Mouse (Mus musculus) heart, embryonic 12.5 days (tissue): Measurements from ENCODE around the gene Cldn7. TPM values are rescaled to one million over a fixed set of nuclear protein-coding genes. Genes with fewer than 3 reads are reported as not detected.
"Not testable (repeated sequence)": the region's sequence is repeated elsewhere in the genome, so short reads cannot be mapped to it uniquely, and the experiment has no call there.

Experiments
- ATAC-seq: fragments of 200-750 bp; cut with Nextera tagmentation; 2 replicates; pipeline ENCODE4 v1.8.0; 2017; ENCODE audit warnings: moderate TSS enrichment, moderate library complexity; ENCODE audit not compliant: insufficient number of reproducible peaks, low FRiP score
- H3K27ac ChIP-seq: fragments of 300-500 bp; sonication (generic); 2 replicates; pipeline ENCODE4 v1.5.1; 2016; ENCODE audit warnings: mild to moderate bottlenecking, moderate library complexity; ENCODE audit not compliant: poor library complexity, severe bottlenecking
- H3K27me3 ChIP-seq: fragments of 300-500 bp; sonication (generic); replicated peaks from 2 replicates; pipeline ENCODE4 v1.6.1; 2016; ENCODE audit warnings: mild to moderate bottlenecking, moderate library complexity
- H3K36me3 ChIP-seq: fragments of 300-500 bp; sonication (generic); 2 replicates; pipeline ENCODE4 v1.6.1; 2016; ENCODE audit warnings: mild to moderate bottlenecking, moderate library complexity
- H3K4me1 ChIP-seq: fragments of 300-500 bp; sonication (generic); replicated peaks from 2 replicates; pipeline ENCODE4 v1.6.1; 2016; ENCODE audit warnings: mild to moderate bottlenecking
- H3K4me2 ChIP-seq: fragments of 300-500 bp; sonication (generic); 2 replicates; pipeline ENCODE4 v1.6.1; 2016; ENCODE audit warnings: mild to moderate bottlenecking, moderate library complexity
- H3K4me3 ChIP-seq: fragments of 300-500 bp; sonication (generic); 2 replicates; pipeline ENCODE4 v1.5.1; 2016; ENCODE audit warnings: mild to moderate bottlenecking
- H3K9ac ChIP-seq: fragments of 300-500 bp; sonication (generic); 2 replicates; pipeline ENCODE4 v1.6.1; 2016; ENCODE audit warnings: mild to moderate bottlenecking, moderate library complexity
- H3K9me3 ChIP-seq: fragments of 300-500 bp; sonication (generic); replicated peaks from 2 replicates; pipeline ENCODE4 v1.6.1; 2016; ENCODE audit warnings: mild to moderate bottlenecking, moderate library complexity
- WGBS: fragments of 180-500 bp; shearing (Covaris S2); methylation state at CpG from one replicate; pipeline ENCODE4 v1.1.7; 2016; 5-methylcytosine and 5-hydroxymethylcytosine counted together
- polyA plus RNA-seq: library from polyadenylated mRNA; unstranded; fragments of >200 nt; fragmentation: Nextera tagmentation; extraction: Ambion mirVana; gene quantifications from 2 replicates; pipeline ENCODE4 v1.2.1, GENCODE M21; 2016

Gene Cldn7
- 2.1 and 2.5 TPM in 2 replicates for polyA plus RNA-seq

GRCm38 (mm10) chr11:69964650-69965270 is at the start of gene Cldn7:
Cldn7 (plus strand) TSS chr11:69964779.
- H3K36me3 ChIP-seq: peaks cover 21% of the 10 kb centered on the region
- peak within 1 kb of the TSS; percentile 49 for H3K4me3 ChIP-seq
- H3K4me2 ChIP-seq: peak within 1 kb of the TSS; percentile 76
- no peak within 1 kb of the TSS for H3K27ac ChIP-seq
- 10% methylated on average over 24 of the region's 24 CpGs for WGBS
- peaks cover 68% of the 10 kb centered on the region for H3K27me3 ChIP-seq
- ATAC-seq: no peak
- H3K9ac ChIP-seq: no peak within 1 kb of the TSS
- H3K4me1 ChIP-seq: peaks cover 18% of the 10 kb centered on the region
- no peaks in the 10 kb centered on the region for H3K9me3 ChIP-seq

GRCm38 (mm10) chr11:69914917-69915430 is 49.6 kb upstream of the Cldn7 start:
- H3K27ac ChIP-seq: no peak overlapping the region
- 34% methylated on average over 9 of the region's 9 CpGs for WGBS
- H3K9me3 ChIP-seq: no peaks in the 10 kb centered on the region
- H3K36me3 ChIP-seq: peaks cover 79% of the 10 kb centered on the region
- H3K4me3 ChIP-seq: peak overlapping the region; percentile 92
- H3K4me1 ChIP-seq: peaks cover 47% of the 10 kb centered on the region
- peak overlapping the region; percentile 93 for H3K9ac ChIP-seq
- H3K27me3 ChIP-seq: no peaks in the 10 kb centered on the region
- no peak for ATAC-seq
- H3K4me2 ChIP-seq: peak overlapping the region; percentile 98

- peak; percentile 23; the same call in 1 of the 2 replicates for ATAC-seq
- Histone ChIP-seq H3K4me3 (peak overlapping the region; percentile 92), H3K4me1 (peaks cover 47% of the 10 kb centered on the region), H3K27ac (peak overlapping the region; percentile 6; the same call in 1 of the 2 replicates), H3K9me3 (no peaks in the 10 kb centered on the region), H3K27me3 (no peaks in the 10 kb centered on the region), H3K9ac (0 out of 2 replicates have a peak overlapping the region, but pooled peaks have one; percentile 3), H3K36me3 (peaks cover 69% of the 10 kb centered on the region), H3K4me2 (peak overlapping the region; percentile 98)
- WGBS: 53% methylated on average over 5 of the region's 5 CpGs
Measured at GRCm38 (mm10) chr11:69915667-69916627, 48.6 kb upstream of the Cldn7 start.

GRCm38 (mm10) chr11:69916652-69917378 is 47.8 kb upstream of the Cldn7 start:
- H3K9me3 ChIP-seq, H3K4me3 ChIP-seq, H3K27me3 ChIP-seq, ATAC-seq, H3K27ac ChIP-seq, H3K9ac ChIP-seq: not testable (repeated sequence)
- 54% methylated on average over 7 of the region's 7 CpGs for WGBS
- Histone ChIP-seq H3K4me1 (peaks cover 47% of the 10 kb centered on the region), H3K4me2 (0 out of 2 replicates have a peak overlapping the region, but pooled peaks have one; percentile 98), H3K36me3 (peaks cover 60% of the 10 kb centered on the region)

GRCm38 (mm10) chr11:69917379-69917948 is 47.1 kb upstream of the Cldn7 start:
- 83% methylated on average over 8 of the region's 8 CpGs for WGBS
- no peaks in the 10 kb centered on the region for H3K9me3 ChIP-seq
- H3K27ac ChIP-seq: no peak overlapping the region
- no peak overlapping the region for H3K4me3 ChIP-seq
- peaks cover 51% of the 10 kb centered on the region for H3K4me1 ChIP-seq
- no peaks in the 10 kb centered on the region for H3K27me3 ChIP-seq
- no peak overlapping the region for H3K4me2 ChIP-seq
- H3K9ac ChIP-seq: no peak overlapping the region
- no peak for ATAC-seq
- H3K36me3 ChIP-seq: peaks cover 54% of the 10 kb centered on the region

- Histone ChIP-seq H3K4me2 (no peak overlapping the region), H3K9me3 (no peaks in the 10 kb centered on the region), H3K27me3 (no peaks in the 10 kb centered on the region), H3K4me3 (no peak overlapping the region), H3K36me3 (peaks cover 47% of the 10 kb centered on the region), H3K27ac (no peak overlapping the region), H3K9ac (no peak overlapping the region), H3K4me1 (peaks cover 49% of the 10 kb centered on the region)
- 85% methylated on average over 5 of the region's 5 CpGs for WGBS
- no peak for ATAC-seq
Measured at GRCm38 (mm10) chr11:69918118-69918517, 46.5 kb upstream of the Cldn7 start.

GRCm38 (mm10) chr11:69919053-69919452 is 45.5 kb upstream of the Cldn7 start:
- Histone ChIP-seq H3K4me1 (peaks cover 44% of the 10 kb centered on the region), H3K4me3 (peak overlapping the region; percentile 91), H3K9ac (peak overlapping the region; percentile 99), H3K9me3 (no peaks in the 10 kb centered on the region), H3K27me3 (no peaks in the 10 kb centered on the region), H3K36me3 (peaks cover 45% of the 10 kb centered on the region), H3K27ac (peak overlapping the region; percentile 97), H3K4me2 (peak overlapping the region; percentile 81)
- 78% methylated on average over 9 of the region's 9 CpGs for WGBS
- no peak for ATAC-seq

GRCm38 (mm10) chr11:69919661-69920265 is 44.8 kb upstream of the Cldn7 start:
- peak; percentile 55 for ATAC-seq
- peak overlapping the region; percentile 99 for H3K9ac ChIP-seq

GRCm38 (mm10) chr11:69920266-69921031 is 44.1 kb upstream of the Cldn7 start:
- under 1% methylated on average over 61 of the region's 65 CpGs for WGBS
- Histone ChIP-seq H3K9ac (peak overlapping the region; percentile 99), H3K4me2 (peak overlapping the region; percentile 81), H3K4me1 (peaks cover 32% of the 10 kb centered on the region), H3K9me3 (no peaks in the 10 kb centered on the region), H3K36me3 (peaks cover 38% of the 10 kb centered on the region), H3K27me3 (no peaks in the 10 kb centered on the region), H3K27ac (peak overlapping the region; percentile 97), H3K4me3 (peak overlapping the region; percentile 91)
- peak; percentile 16 for ATAC-seq

More at GRCm38 (mm10) chr11:69919661-69920265, 44.8 kb upstream of the Cldn7 start:
- H3K4me3 ChIP-seq: peak overlapping the region; percentile 91
- 1% methylated on average over 17 of the region's 17 CpGs for WGBS
- peaks cover 38% of the 10 kb centered on the region for H3K4me1 ChIP-seq
- H3K27ac ChIP-seq: peak overlapping the region; percentile 97
- H3K9me3 ChIP-seq: no peaks in the 10 kb centered on the region
- H3K27me3 ChIP-seq: no peaks in the 10 kb centered on the region
- H3K4me2 ChIP-seq: peak overlapping the region; percentile 81
- peaks cover 44% of the 10 kb centered on the region for H3K36me3 ChIP-seq
